Mouse (Mus musculus) neutrophil, adult 5-6 weeks (primary cell): ENCODE data around the gene Med12l. TPM values are rescaled to one million over a fixed set of nuclear protein-coding genes. Genes with fewer than 3 reads are reported as not detected.
A peak's percentile ranks its signal among the peaks of the same experiment; 100 is the strongest.

Source experiments
- ATAC-seq: fragments of 151-379, 151-347 bp; 2 replicates; pipeline ENCODE4 v1.8.0; 2017; ENCODE audit warnings: mild to moderate bottlenecking, moderate TSS enrichment; ENCODE audit not compliant: insufficient number of reproducible peaks, poor library complexity, low FRiP score, severe bottlenecking; ENCODE audit errors: extremely low read depth
- total RNA-seq: library from RNA; stranded (forward); fragments of 200-1000 nt; gene quantifications from 2 replicates; pipeline ENCODE4 v1.2.3, GENCODE M21; 2017

The Med12l gene
- total RNA-seq, 1 experiment from 2014 or later = 4.5 TPM

- ATAC-seq = no peak
These were observed 322.9 kb downstream of the Med12l start for GRCm38 (mm10) chr3:59328526-59328925.

DNA sequence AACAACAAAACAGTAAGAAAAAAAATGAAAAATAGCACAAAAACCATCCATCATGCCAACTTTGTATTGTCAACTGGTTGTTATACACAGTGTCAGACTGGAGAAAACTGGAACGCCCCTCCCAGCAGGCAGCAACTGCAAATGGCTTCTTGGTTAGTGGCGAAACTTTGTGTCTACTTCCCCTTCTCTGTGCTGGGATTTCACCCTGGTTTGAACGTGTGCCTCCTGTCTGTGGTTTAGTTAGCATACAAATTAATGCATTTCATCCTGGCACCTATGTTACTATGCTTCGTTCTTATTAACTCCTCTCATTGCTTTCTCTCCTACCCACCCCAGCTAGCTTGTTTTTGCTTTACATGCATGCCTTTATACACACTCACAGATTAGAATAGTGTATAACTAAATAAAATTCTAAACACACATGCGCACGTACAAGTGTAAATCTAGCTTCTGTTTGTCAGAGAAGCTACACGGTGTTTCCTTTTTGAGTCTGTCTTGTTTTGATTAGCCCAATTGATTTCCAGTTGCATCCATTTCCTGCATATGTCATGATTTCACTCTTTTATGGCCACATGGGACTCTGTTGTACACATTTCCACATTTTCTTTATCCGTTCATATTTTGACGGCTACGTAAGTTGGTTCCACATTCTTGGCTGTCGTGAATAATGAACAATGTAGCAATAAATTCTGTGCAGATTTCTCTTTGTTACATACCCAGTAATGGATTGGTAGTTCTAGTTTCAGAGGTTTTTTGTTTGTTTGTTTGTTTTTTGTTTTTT is 336.2 kb downstream of the Med12l start:
- peak; percentile 90 for ATAC-seq

DNA sequence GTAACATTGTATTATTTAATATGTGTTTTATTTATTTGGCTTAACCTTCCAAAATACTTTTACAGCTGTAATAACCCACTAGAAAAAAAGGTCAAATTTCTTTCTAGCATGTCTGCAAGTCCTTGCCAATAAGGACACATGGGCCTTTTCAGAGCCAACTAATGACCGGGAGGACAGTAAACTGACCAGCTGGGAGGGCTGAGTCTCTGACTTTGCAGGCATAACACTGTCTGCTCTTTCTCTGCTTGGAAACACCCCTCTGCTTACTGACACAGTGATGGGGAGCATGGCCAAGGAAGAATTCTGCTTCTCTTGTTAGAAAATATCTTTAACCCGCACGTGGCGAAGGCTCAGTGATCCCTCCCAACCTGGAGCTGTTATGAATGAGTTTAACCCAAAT is 337.4 kb downstream of the Med12l start:
- no peak for ATAC-seq

GRCm38 (mm10) chr3:59344065-59344905 is 338.7 kb downstream of the Med12l start, which contains the start of gene Igsf10:
TSS of gene Igsf10 (minus strand) at chr3:59344394.
- no peak for ATAC-seq

- ATAC-seq = no peak
These were observed 346.1 kb downstream of the Med12l start for GRCm38 (mm10) chr3:59351768-59352167.

DNA sequence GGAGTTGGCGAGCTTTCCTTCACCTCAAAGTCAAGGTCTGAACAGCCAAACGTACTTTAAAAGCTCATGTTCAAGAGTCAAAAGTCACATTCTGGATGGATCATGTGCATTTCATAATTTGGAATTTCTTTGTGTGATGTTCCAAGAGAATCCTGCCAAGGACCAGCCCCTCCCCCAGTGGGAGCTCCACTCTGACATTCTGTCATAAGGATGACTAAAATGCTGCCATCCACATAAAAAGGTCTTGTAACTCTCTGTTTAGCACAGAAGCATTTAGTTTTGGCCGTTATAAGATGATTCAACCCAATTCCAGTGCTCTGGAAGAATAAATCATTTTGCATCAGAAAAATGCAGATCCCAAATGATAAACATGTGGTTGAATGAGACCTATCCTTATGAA is 348.5 kb downstream of the Med12l start:
- no peak for ATAC-seq

GRCm38 (mm10) chr3:59360102-59360501 is 354.5 kb downstream of the Med12l start:
- ATAC-seq = no peak

DNA sequence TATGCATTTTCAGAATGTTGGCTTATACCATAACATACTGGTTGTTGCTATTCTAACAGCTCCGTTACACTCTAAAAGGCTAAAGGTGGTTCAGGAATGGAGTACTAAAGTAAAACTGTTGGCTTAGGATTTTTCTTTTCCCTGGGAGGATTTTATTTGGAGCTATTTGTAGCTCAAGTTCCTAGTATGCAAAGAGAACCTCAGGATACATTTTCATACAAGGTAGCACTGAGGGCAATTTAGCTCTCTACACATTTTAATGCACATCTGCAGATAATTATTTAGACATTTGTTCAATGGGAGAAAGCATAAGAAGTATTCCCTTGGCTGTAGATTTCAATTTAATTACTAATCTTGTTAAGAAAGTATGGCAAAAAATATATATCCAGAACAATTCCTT is 356.3 kb downstream of the Med12l start:
- ATAC-seq = no peak

Other genes with a start within 250 kb of the Med12l start
- not detected in 2 replicates for gene Mindy4b-ps, start 183.5 kb upstream of the Med12l start, total RNA-seq
- gene Clrn1, start 120.5 kb upstream of the Med12l start, total RNA-seq = 0.12 TPM in 1 of 2 replicates, not detected in the other
- 50.7 and 55.6 TPM in 2 replicates for gene Gpr171, start 96.0 kb downstream of the Med12l start, total RNA-seq
- gene P2ry14, start 147.8 kb downstream of the Med12l start, total RNA-seq = 1.2 and 1.3 TPM in 2 replicates
- gene Gpr87, start 189.3 kb downstream of the Med12l start, total RNA-seq = not detected in 2 replicates
- 56.6 and 61.7 TPM in 2 replicates for gene P2ry13, start 205.1 kb downstream of the Med12l start, total RNA-seq